Mouse (Mus musculus) heart, embryonic 14.5 days (tissue): Measurements from ENCODE around the gene Ptcd2. TPM values are rescaled to one million over a fixed set of nuclear protein-coding genes. Genes with fewer than 3 reads are reported as not detected.
A peak's percentile ranks its signal among the peaks of the same experiment; 100 is the strongest.

Source experiments
- ATAC-seq: fragments of 200-750 bp; cut with Nextera tagmentation; 2 replicates; pipeline ENCODE4 v1.8.0; 2017; ENCODE audit warnings: low read depth, moderate TSS enrichment; ENCODE audit not compliant: insufficient number of reproducible peaks, insufficient read depth, low FRiP score
- H3K27ac ChIP-seq, 2 experiments: fragments of 200-500 bp in 1 of 2; fragments of 300-500 bp in 1 of 2; sonication (generic) in 1 of 2; replicated peaks in 1 of 2; 2 replicates each; pipeline ENCODE4 v1.5.1; 2012 to 2014; ENCODE audit warnings: low read depth in 2 of 2, low read length in 2 of 2, control low read depth in 1 of 2, mild to moderate bottlenecking in 1 of 2, mixed read lengths in 1 of 2; ENCODE audit not compliant: control insufficient read depth in 1 of 2, insufficient read depth in 1 of 2
- H3K27me3 ChIP-seq: fragments of 300-500 bp; sonication (generic); 2 replicates; pipeline ENCODE4 v1.6.1; 2014; ENCODE audit warnings: mild to moderate bottlenecking, low read length, control low read depth; ENCODE audit not compliant: control insufficient read depth, insufficient read depth
- H3K36me3 ChIP-seq: fragments of 300-500 bp; sonication (generic); 2 replicates; pipeline ENCODE4 v1.6.1; 2014; ENCODE audit warnings: mild to moderate bottlenecking, control low read depth, low read length, mixed read lengths; ENCODE audit not compliant: control insufficient read depth, insufficient read depth
- H3K4me1 ChIP-seq, 2 experiments: fragments of 200-500 bp in 1 of 2; fragments of 300-500 bp in 1 of 2; sonication (generic) in 1 of 2; 2 replicates each; pipeline ENCODE4 v1.6.1; 2012 to 2014; ENCODE audit warnings: low read length in 2 of 2, control low read depth in 1 of 2, mixed read lengths in 1 of 2; ENCODE audit not compliant: control insufficient read depth in 2 of 2, insufficient read depth in 2 of 2
- H3K4me2 ChIP-seq: fragments of 300-500 bp; sonication (generic); 2 replicates; pipeline ENCODE4 v1.6.1; 2014; ENCODE audit warnings: mild to moderate bottlenecking, low read length
- H3K4me3 ChIP-seq, 2 experiments: fragments of 200-500 bp in 1 of 2; fragments of 300-500 bp in 1 of 2; sonication (generic) in 1 of 2; 2 replicates each; pipeline ENCODE4 v1.5.1; 2012 to 2014; ENCODE audit warnings: low read length in 2 of 2, mild to moderate bottlenecking in 2 of 2, control low read depth in 1 of 2, low read depth in 1 of 2, moderate library complexity in 1 of 2; ENCODE audit not compliant: control insufficient read depth in 1 of 2, insufficient read depth in 1 of 2
- H3K9ac ChIP-seq: fragments of 300-500 bp; sonication (generic); 2 replicates; pipeline ENCODE4 v1.6.1; 2014; ENCODE audit warnings: mild to moderate bottlenecking, low read length
- H3K9me3 ChIP-seq: fragments of 300-500 bp; sonication (generic); 2 replicates; pipeline ENCODE4 v1.6.1; 2016; ENCODE audit warnings: low read length, control low read depth; ENCODE audit not compliant: control insufficient read depth
- WGBS: fragments of 180-500 bp; shearing (Covaris S2); extraction: QIAGEN DNeasy Blood & Tissue Kit; methylation state at CpG from one replicate; pipeline ENCODE4 v1.1.7; 2014; 5-methylcytosine and 5-hydroxymethylcytosine counted together
- polyA plus RNA-seq: library from polyadenylated mRNA; unstranded; fragments of >200 nt; fragmentation: Nextera tagmentation; extraction: Ambion mirVana; gene quantifications from 2 replicates; pipeline ENCODE4 v1.2.1, GENCODE M21; 2014

Gene Ptcd2
- polyA plus RNA-seq, 1 experiment from 2014 or later, result 73.0 TPM

DNA sequence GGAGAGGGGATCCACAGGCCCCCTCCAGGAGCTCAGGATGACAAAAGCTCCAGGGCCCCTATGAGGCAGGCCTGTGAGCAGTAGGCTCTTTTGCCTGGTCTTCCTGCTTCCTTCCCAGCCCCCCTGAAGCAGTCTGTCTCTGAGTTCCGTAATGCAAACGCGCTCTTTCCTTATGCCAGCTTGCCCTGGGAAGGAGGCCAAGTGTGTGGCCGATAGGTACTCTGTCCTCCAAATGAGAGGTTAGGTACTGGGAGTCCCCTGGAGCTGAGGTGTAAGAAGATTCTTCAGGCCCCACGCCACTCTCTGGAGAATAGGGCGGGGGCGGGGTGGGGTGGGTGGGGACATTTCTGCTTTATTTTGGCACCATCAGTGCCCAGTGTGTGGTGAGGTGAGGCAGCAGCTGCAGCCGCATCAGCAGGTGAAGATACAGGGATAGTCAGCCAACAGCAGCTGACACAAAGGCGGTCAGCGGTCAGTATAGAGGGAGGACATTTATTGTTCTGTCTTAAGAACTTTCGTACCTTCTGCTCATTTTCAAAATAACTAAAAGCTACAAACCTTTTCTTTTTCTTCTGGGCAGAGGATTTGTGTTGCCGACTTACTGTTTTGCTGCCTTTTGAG is 23.2 kb upstream of the Ptcd2 start:
- peaks cover 16 to 32% of the 10 kb centered on the region in 2 experiments for H3K4me1 ChIP-seq
- H3K4me2 ChIP-seq, result no peak overlapping the region
- 74% methylated on average over 12 of the region's 12 CpGs for WGBS
- ATAC-seq, result no peak
- H3K27ac ChIP-seq, result 0 out of 4 replicates have a peak overlapping the region, but pooled peaks of 1 of the 2 experiments have one; percentile 28
- H3K36me3 ChIP-seq, result peaks cover 45% of the 10 kb centered on the region
- no peak overlapping the region for H3K9ac ChIP-seq
- H3K27me3 ChIP-seq, result no peaks in the 10 kb centered on the region
- no peaks in the 10 kb centered on the region for H3K9me3 ChIP-seq
- no peak overlapping the region for H3K4me3 ChIP-seq

DNA sequence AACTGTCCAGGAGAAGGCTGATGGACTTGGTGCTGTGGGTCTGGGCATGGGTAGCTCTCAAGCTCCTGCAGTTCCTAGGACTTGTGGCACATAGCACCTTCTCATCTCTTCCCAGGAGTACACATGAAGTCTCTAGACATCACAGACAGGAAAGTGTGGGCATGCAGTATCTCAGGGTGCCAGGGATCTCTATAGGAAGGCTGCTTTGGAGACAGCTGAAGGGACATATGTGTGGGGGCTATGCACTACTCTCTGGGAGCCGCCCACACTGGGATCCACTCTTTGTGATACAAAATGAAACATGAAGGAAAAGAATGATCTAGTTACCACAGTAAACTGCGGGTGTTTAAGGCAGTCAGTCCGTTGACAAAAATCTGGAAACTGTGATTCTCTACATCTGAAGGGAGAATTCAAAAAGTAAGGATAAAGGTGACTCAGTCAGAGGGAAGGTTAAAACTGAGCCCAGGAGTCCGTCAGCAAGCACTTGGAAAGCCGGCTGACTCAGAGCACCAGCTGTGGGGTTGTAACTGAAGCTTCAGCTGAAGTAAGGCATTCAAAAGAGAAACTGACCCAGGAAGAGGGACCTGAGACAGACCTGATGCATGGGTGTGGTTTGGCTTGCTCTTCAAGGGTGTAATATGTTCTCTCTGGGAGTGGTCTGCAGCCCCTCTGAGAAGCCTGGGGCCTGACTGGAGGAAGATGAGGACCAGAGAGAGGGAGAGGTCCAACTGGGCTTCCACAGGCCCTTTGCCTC is 22.1 kb upstream of the Ptcd2 start:
- ATAC-seq, result no peak
- H3K36me3 ChIP-seq, result peaks cover 43% of the 10 kb centered on the region
- no peaks in the 10 kb centered on the region for H3K9me3 ChIP-seq
- H3K4me3 ChIP-seq, result no peak overlapping the region
- H3K27me3 ChIP-seq, result no peaks in the 10 kb centered on the region
- H3K9ac ChIP-seq, result no peak overlapping the region
- no peak overlapping the region for H3K27ac ChIP-seq
- 87% methylated on average over 5 of the region's 5 CpGs for WGBS
- H3K4me1 ChIP-seq, result peaks cover 16 to 32% of the 10 kb centered on the region in 2 experiments
- no peak overlapping the region for H3K4me2 ChIP-seq

DNA sequence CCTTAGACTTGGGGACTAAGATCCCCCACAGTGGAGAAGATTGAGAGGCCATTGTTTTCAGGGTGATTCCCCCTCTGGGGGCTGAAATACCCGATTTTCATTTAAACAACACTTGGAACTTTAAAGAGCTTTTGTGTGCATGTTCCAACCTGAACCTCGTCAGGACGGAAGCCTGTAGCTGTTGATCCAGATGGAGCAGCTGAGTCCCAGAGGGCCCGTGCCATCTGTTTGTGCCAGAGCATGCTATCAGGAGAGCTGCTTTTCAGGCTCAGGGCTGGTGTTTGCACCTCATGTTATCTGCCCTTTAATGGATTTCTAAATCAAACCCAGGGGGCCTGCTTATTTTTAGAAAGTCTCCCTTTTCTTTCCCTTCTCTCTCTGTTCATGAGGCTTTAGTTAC is 19.4 kb upstream of the Ptcd2 start:
- peaks cover 49% of the 10 kb centered on the region for H3K36me3 ChIP-seq
- no peak overlapping the region for H3K9ac ChIP-seq
- H3K9me3 ChIP-seq, result no peaks in the 10 kb centered on the region
- peak overlapping the region; percentile 24; the same call in 1 of the 2 replicates for H3K4me2 ChIP-seq
- ATAC-seq, result no peak
- WGBS, result 39% methylated on average over 4 of the region's 4 CpGs
- peak overlapping the region in 1 of 2 experiments; percentile 29; a peak in 3 of 4 replicates for H3K27ac ChIP-seq
- no peak overlapping the region for H3K4me3 ChIP-seq
- peaks cover 16 to 28% of the 10 kb centered on the region in 2 experiments for H3K4me1 ChIP-seq
- no peaks in the 10 kb centered on the region for H3K27me3 ChIP-seq

DNA sequence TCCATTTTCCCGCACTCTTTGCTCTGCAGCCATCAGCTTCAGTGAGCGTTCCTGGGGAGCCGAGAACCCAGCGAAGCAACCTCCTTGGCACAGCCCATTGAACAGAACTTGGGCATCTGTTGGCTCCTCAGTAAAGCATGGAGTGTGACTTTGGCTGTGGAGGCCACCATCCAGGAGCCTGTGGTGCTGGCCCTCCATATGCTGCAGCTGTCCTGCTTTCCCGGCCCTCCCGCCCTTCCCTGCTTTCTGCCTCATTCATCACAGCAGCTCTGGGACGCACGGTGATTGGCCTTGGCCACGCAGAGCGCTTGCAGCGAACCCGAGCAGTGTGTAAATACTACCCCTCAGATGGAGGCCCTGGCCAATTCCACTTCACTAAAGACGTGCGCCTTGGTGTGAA is 14.4 kb upstream of the Ptcd2 start:
- H3K9ac ChIP-seq, result no peak overlapping the region
- WGBS, result 93% methylated on average over 14 of the region's 14 CpGs

DNA sequence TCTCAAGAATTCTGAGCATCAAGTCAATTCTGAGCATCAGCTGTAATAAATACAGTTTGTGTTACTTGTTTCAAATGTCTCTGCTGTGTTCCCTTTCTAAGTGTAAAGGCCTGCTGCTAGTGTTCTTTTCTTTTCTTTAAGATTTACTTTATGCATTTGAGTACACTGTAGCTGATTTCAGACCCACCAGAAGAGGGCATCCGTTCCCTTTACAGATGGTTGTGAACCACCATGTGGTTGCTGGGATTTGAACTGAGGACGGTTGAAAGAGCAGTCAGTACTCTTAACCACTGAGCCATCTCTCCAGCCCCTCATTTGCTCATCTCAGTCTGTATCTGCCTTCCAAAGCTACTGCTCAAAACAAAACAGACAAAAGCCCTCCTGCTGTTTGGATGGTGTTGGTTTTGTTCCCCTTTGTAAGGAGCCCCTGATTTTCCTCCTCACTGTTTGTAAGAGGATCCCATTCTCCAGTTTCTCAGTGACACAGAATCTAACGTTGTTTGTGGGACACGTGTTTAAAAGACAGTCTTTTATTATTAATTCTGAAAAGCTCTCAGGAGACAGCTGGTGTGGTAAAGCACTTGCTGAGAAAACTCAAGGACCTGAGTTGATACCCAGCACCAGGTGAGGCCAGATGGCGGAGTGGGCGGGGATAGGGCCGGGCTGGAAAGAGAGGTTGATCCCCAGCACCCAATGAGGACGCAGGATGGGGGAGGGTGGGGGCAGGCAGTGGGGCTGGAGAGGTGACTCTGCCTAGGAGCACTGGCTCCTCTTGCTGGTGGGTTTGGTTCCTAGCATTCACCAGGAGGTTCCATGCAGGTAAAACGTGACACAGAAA is 12.1 kb upstream of the Ptcd2 start:
- Histone ChIP-seq H3K27me3 (no peaks in the 10 kb centered on the region), H3K4me3 (no peak overlapping the region), H3K9me3 (no peaks in the 10 kb centered on the region), H3K4me1 (peaks cover 0 to 4% of the 10 kb centered on the region in 2 experiments; a peak in 1 of 4 replicates), H3K27ac (no peak overlapping the region), H3K36me3 (peaks cover 33% of the 10 kb centered on the region), H3K4me2 (no peak overlapping the region), H3K9ac (no peak overlapping the region)
- no peak for ATAC-seq
- WGBS, result 54% methylated on average over 9 of the region's 9 CpGs

More for the DNA sequence above, 14.4 kb upstream of the Ptcd2 start:
- peaks cover 38% of the 10 kb centered on the region for H3K36me3 ChIP-seq
- no peak overlapping the region for H3K4me3 ChIP-seq
- no peak overlapping the region for H3K4me2 ChIP-seq
- H3K27ac ChIP-seq, result no peak overlapping the region
- H3K4me1 ChIP-seq, result peaks cover 7% of the 10 kb centered on the region in 2 experiments
- H3K27me3 ChIP-seq, result no peaks in the 10 kb centered on the region
- no peak for ATAC-seq
- no peaks in the 10 kb centered on the region for H3K9me3 ChIP-seq

DNA sequence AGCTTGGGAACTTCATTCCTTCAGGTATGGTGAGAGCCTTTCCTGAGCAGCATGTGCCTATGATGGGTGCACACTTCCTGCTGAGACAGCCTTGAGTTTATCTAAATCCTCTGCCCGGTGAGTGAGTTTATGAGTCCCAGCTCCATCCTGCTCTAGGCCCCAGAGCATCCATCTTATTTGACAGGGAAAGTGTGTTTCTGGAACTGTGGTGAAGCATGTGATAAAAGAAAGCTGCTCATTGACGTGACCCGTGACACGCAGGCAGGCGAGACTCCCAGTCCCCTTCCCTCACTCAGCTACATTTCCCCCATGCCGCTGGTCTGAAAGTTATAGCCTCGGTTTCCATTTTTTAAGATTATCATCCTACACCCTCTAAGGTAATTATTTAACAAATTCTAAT is 11.4 kb upstream of the Ptcd2 start:
- Histone ChIP-seq H3K27ac (no peak overlapping the region), H3K27me3 (no peaks in the 10 kb centered on the region), H3K9me3 (no peaks in the 10 kb centered on the region), H3K4me1 (peaks cover 0 to 4% of the 10 kb centered on the region in 2 experiments; a peak in 1 of 4 replicates), H3K36me3 (peaks cover 41% of the 10 kb centered on the region), H3K4me3 (no peak overlapping the region), H3K9ac (no peak overlapping the region), H3K4me2 (no peak overlapping the region)
- ATAC-seq, result no peak
- WGBS, result 69% methylated on average over 7 of the region's 7 CpGs

DNA sequence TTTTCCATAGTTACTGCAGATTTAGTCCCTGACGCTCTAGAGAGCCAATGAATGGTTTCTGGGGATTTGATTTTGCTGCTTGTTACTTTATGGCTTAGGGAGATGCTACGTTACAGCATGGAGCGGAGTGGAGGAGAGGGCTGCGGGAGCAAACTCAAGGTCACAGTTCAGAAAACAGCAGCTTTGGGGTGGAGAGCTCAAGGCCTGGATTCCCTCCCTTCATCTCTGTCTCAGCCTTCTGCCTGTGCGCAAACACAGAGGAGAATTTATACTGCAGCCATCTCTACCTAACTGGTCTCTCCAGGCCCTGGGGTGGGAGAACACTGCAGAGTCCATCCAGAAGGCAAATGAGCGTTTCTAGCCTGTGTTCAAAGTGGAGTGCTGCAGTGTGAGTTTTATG is 10.6 kb upstream of the Ptcd2 start:
- Histone ChIP-seq H3K4me3 (no peak overlapping the region), H3K27ac (no peak overlapping the region), H3K9ac (no peak overlapping the region), H3K27me3 (no peaks in the 10 kb centered on the region), H3K4me2 (no peak overlapping the region), H3K9me3 (no peaks in the 10 kb centered on the region), H3K36me3 (peaks cover 47% of the 10 kb centered on the region), H3K4me1 (peaks cover 0 to 4% of the 10 kb centered on the region in 2 experiments; a peak in 1 of 4 replicates)
- 87% methylated on average over 6 of the region's 6 CpGs for WGBS
- ATAC-seq, result no peak
